Mouse (Mus musculus) liver, embryonic 16.5 days (tissue): ENCODE measurements at regions not wholly inside any gene's neighbourhood (a gene's known extent, or its start where the extent isn't known, plus 50 kb on each side); places are given as distances from the start of the nearest gene placed in this dataset.

Experiments
- ATAC-seq: fragments of 200-750 bp; cut with Nextera tagmentation; 2 replicates; pipeline ENCODE4 v1.8.0; 2017; ENCODE audit warnings: low read depth, mild to moderate bottlenecking, moderate number of reproducible peaks, moderate library complexity
- H3K27ac ChIP-seq: fragments of 300-500 bp; sonication (generic); 2 replicates; pipeline ENCODE4 v1.5.1; 2014; ENCODE audit warnings: mild to moderate bottlenecking, low read length
- H3K27me3 ChIP-seq: fragments of 300-500 bp; sonication (generic); 2 replicates; pipeline ENCODE4 v1.6.1; 2014; ENCODE audit warnings: low read depth, low read length, mixed read lengths; ENCODE audit not compliant: control insufficient read depth, insufficient read depth
- H3K36me3 ChIP-seq: fragments of 300-500 bp; sonication (generic); 2 replicates; pipeline ENCODE4 v1.6.1; 2014; ENCODE audit warnings: mild to moderate bottlenecking; ENCODE audit not compliant: control insufficient read depth, insufficient read depth
- H3K4me1 ChIP-seq: fragments of 300-500 bp; sonication (generic); 2 replicates; pipeline ENCODE4 v1.6.1; 2014; ENCODE audit warnings: low read depth, low read length, mixed read lengths; ENCODE audit not compliant: control insufficient read depth
- H3K4me2 ChIP-seq: fragments of 300-500 bp; sonication (generic); 2 replicates; pipeline ENCODE4 v1.6.1; 2014; ENCODE audit warnings: low read depth, low read length, mixed read lengths
- H3K4me3 ChIP-seq: fragments of 300-500 bp; sonication (generic); 2 replicates; pipeline ENCODE4 v1.5.1; 2014; ENCODE audit warnings: low read depth, mild to moderate bottlenecking, low read length
- H3K9ac ChIP-seq: fragments of 300-500 bp; sonication (generic); 2 replicates; pipeline ENCODE4 v1.6.1; 2014; ENCODE audit warnings: low read depth, low read length
- H3K9me3 ChIP-seq: fragments of 300-500 bp; sonication (generic); replicated peaks from 2 replicates; pipeline ENCODE4 v1.6.1; 2016; ENCODE audit warnings: low read length; ENCODE audit not compliant: control insufficient read depth
- WGBS: fragments of 180-500 bp; shearing (Covaris S2); extraction: QIAGEN DNeasy Blood & Tissue Kit; methylation state at CpG from one replicate; pipeline ENCODE4 v1.1.7; 2014; ENCODE audit not compliant: insufficient replicate concordance; 5-methylcytosine and 5-hydroxymethylcytosine counted together

DNA sequence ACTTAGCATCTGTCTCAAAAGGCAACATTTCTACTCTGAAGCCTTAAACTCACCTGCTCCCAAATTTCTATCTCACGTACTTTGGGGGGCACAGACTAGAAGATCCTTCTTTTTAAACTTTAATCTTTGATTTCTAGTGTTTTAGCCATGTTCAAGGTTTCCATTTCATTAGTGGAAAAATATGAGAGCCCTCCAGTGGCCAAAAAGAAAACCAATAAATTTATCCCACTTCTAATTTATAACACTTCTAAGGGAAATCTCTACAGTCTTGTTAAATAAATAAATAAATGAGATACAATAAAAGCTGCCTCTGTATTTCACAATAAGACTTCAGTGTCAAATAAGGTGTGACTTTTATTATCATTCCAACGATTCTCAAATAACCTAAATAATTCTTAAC is 428.2 kb downstream of the Nuf2 start:
- H3K9me3 ChIP-seq, result no peaks in the 10 kb centered on the region
- no peak overlapping the region for H3K4me2 ChIP-seq
- no peak overlapping the region for H3K9ac ChIP-seq
- H3K27me3 ChIP-seq, result no peaks in the 10 kb centered on the region
- H3K27ac ChIP-seq, result no peak overlapping the region
- ATAC-seq, result no peak
- 43% methylated on average over 2 of the region's 2 CpGs for WGBS
- no peaks in the 10 kb centered on the region for H3K36me3 ChIP-seq
- H3K4me1 ChIP-seq, result no peaks in the 10 kb centered on the region
- H3K4me3 ChIP-seq, result no peak overlapping the region

DNA sequence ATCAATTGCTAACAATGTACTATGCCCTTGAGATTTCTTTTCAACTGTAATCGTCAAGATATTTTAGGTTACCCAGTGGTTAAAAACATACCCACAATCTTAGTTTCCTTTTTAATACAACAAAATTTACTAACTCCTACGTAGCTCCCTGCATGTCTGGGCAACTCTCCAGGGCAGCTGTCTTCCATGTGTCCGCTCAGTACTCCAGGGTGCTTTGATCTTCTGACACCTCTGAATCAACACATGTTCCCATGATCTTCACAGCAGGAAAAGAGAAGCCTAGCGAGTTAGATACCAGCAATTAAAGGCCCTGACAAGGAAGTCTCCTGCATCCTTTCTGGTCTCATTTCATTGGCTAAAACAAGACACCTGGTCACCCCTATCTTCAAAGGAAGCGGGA is 432.0 kb downstream of the Nuf2 start:
- Histone ChIP-seq H3K9me3 (no peaks in the 10 kb centered on the region), H3K9ac (no peak overlapping the region), H3K4me1 (no peaks in the 10 kb centered on the region), H3K27me3 (no peaks in the 10 kb centered on the region), H3K36me3 (no peaks in the 10 kb centered on the region), H3K27ac (no peak overlapping the region), H3K4me2 (no peak overlapping the region), H3K4me3 (no peak overlapping the region)
- no peak for ATAC-seq
- WGBS, result 50% methylated on average over 5 of the region's 5 CpGs

GRCm38 (mm10) chr1:169096737-169097136 is 434.5 kb downstream of the Nuf2 start:
- H3K27me3 ChIP-seq, result no peaks in the 10 kb centered on the region
- H3K4me1 ChIP-seq, result no peaks in the 10 kb centered on the region
- no peak overlapping the region for H3K4me3 ChIP-seq
- no peak overlapping the region for H3K9ac ChIP-seq
- no peak overlapping the region for H3K27ac ChIP-seq
- ATAC-seq, result no peak
- no peaks in the 10 kb centered on the region for H3K9me3 ChIP-seq
- no peak overlapping the region for H3K4me2 ChIP-seq
- H3K36me3 ChIP-seq, result no peaks in the 10 kb centered on the region
- WGBS, result 55% methylated on average over 5 of the region's 5 CpGs

- no peaks in the 10 kb centered on the region for H3K27me3 ChIP-seq
- no peak for ATAC-seq
- H3K36me3 ChIP-seq, result no peaks in the 10 kb centered on the region
- H3K4me3 ChIP-seq, result no peak overlapping the region
- no peaks in the 10 kb centered on the region for H3K9me3 ChIP-seq
- H3K4me2 ChIP-seq, result no peak overlapping the region
- H3K27ac ChIP-seq, result no peak overlapping the region
- H3K9ac ChIP-seq, result no peak overlapping the region
- H3K4me1 ChIP-seq, result no peaks in the 10 kb centered on the region
- 34% methylated on average over 3 of the region's 3 CpGs for WGBS
Measured at GRCm38 (mm10) chr1:169093602-169094354, 437.5 kb downstream of the Nuf2 start.

DNA sequence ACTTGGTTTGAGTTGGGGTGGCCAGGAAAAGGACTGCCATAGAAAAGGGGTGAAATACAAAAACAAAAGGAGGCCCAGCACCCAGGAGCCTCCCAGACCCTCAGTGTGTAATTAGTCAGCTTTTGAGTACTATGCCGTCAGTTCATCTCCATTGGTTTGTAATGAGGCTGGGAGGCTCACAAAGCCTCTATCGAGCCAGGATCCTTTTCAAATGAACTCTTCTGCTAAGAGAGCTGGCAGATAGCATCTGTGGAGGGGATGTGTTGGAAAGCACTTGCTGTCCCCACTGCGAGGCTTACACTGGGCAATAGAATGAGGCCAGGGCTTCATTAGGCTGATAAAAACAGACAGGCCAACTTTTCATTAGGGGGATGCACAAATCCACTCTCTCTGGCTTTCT is 445.2 kb downstream of the Nuf2 start:
- Histone ChIP-seq H3K4me2 (no peak overlapping the region), H3K4me3 (no peak overlapping the region), H3K9me3 (no peaks in the 10 kb centered on the region), H3K4me1 (no peaks in the 10 kb centered on the region), H3K27me3 (no peaks in the 10 kb centered on the region), H3K27ac (no peak overlapping the region), H3K9ac (no peak overlapping the region), H3K36me3 (no peaks in the 10 kb centered on the region)
- WGBS, result 62% methylated on average over 3 of the region's 3 CpGs
- no peak for ATAC-seq

DNA sequence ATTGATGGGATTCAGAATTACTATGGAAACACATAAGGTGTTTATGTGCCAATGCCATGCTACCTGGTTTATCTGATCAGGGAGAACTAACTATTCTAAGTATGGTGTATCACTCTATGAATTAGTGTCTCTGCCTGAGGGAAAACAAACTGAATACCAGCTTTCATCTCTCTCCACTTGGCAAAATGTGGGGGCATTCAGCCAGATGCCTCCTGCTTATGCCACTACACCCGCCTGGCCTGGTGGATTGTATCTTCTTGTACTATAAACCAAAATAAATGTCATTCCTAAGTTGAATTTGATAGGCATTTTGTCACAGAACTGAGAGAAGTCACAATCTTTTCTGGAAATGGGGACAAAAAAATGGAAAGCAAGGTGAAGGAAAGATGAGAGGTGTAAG is 450.6 kb downstream of the Nuf2 start:
- no peaks in the 10 kb centered on the region for H3K36me3 ChIP-seq
- no peak for ATAC-seq
- no peaks in the 10 kb centered on the region; the same call in 1 of the 2 replicates for H3K9me3 ChIP-seq
- no peak overlapping the region for H3K27ac ChIP-seq
- no peak overlapping the region for H3K4me3 ChIP-seq
- whole genome bisulfite sequencing, result 62% methylated on average over 1 of the region's 1 CpGs
- no peaks in the 10 kb centered on the region for H3K27me3 ChIP-seq
- H3K4me1 ChIP-seq, result no peaks in the 10 kb centered on the region
- H3K4me2 ChIP-seq, result no peak overlapping the region
- H3K9ac ChIP-seq, result no peak overlapping the region

DNA sequence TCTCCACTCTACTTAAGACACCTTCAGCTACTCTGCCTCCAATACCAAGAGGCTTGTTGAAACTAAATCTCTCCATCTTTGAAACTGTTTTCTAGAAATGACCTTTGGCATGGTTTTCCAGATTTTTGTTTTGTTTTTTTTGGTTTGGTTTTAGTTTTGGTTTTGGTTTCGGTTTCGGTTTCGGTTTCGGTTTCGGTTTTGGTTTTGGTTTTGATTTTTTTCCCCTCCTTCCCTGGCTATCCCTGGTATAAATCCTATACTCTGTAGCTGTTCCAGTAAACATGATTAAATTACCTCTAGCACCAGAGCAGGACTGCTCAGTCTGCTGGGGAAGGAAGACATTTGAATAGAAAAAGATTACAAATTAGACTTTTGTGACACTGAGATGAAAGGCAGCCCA is 454.0 kb downstream of the Nuf2 start:
- no peaks in the 10 kb centered on the region for H3K4me1 ChIP-seq
- H3K9ac ChIP-seq, result no peak overlapping the region
- H3K4me2 ChIP-seq, result no peak overlapping the region
- H3K9me3 ChIP-seq, result no peaks in the 10 kb centered on the region; the same call in 1 of the 2 replicates
- H3K36me3 ChIP-seq, result no peaks in the 10 kb centered on the region
- no peak overlapping the region for H3K27ac ChIP-seq
- ATAC-seq, result no peak
- 88% methylated on average over 5 of the region's 5 CpGs for WGBS
- no peak overlapping the region for H3K4me3 ChIP-seq
- no peaks in the 10 kb centered on the region for H3K27me3 ChIP-seq

- Histone ChIP-seq H3K36me3 (no peaks in the 10 kb centered on the region), H3K9me3 (no peaks in the 10 kb centered on the region; the same call in 1 of the 2 replicates), H3K4me2 (no peak overlapping the region), H3K4me3 (no peak overlapping the region), H3K4me1 (no peaks in the 10 kb centered on the region), H3K27me3 (no peaks in the 10 kb centered on the region), H3K9ac (no peak overlapping the region), H3K27ac (no peak overlapping the region)
- 57% methylated on average over 7 of the region's 7 CpGs for WGBS
- ATAC-seq, result no peak
Measured at GRCm38 (mm10) chr1:169076006-169076405, 455.3 kb downstream of the Nuf2 start.

DNA sequence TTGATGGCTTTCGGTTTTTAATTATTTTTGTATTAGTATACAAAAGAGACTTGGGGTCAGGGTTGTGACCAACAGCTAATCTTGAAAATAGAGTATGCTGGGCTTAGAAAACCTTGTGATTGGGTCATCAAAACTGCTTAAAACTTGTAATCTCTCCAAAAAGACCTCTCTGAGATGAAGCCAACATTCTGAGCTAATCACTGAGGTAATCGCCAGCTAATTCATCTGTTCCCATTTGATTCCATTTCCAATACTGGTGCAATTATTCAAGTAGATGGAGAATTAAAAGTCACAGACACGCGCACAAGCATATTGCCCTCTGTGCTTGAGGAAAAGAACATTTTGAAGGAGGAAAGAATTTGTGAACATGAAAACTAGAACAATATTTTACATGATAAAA is 459.9 kb downstream of the Nuf2 start:
- H3K27me3 ChIP-seq, result no peaks in the 10 kb centered on the region
- H3K9me3 ChIP-seq, result no peaks in the 10 kb centered on the region
- WGBS, result 77% methylated on average over 4 of the region's 4 CpGs
- no peaks in the 10 kb centered on the region for H3K36me3 ChIP-seq
- H3K4me1 ChIP-seq, result no peaks in the 10 kb centered on the region
- no peak overlapping the region for H3K4me3 ChIP-seq
- no peak overlapping the region for H3K4me2 ChIP-seq
- no peak overlapping the region for H3K9ac ChIP-seq
- no peak overlapping the region for H3K27ac ChIP-seq
- ATAC-seq, result no peak
